Mouse (Mus musculus) left cerebral cortex, adult 18-20 months (tissue): ENCODE data around the gene Olfr1089. TPM values are rescaled to one million over a fixed set of nuclear protein-coding genes. Genes with fewer than 3 reads are reported as not detected.

Experiments
- DNase-seq, 2 experiments: peaks; one replicate each; pipeline ENCODE4 v3.0.0; 2021 to 2022; ENCODE audit warnings: low spot score in 2 of 2, mixed read lengths in 1 of 2
- long read RNA-seq, 2 experiments: library from polyadenylated mRNA; stranded (forward); transcript quantifications; one replicate each; pipeline ENCODE4 v2.0.0; 2021
- total RNA-seq, 2 experiments: library from RNA; stranded (reverse); gene quantifications; 2 replicates each; pipeline ENCODE4 v1.2.3; 2021

Olfr1089 gene
- not detected for total RNA-seq
- long read RNA-seq, experiment 1 = 0 reads
- long read RNA-seq, experiment 2 = 0 reads

GRCm38 (mm10) chr2:86733601-86734000, at the start of gene Olfr1089:
Gene Olfr1089 (minus strand): TSS chr2:86733701.
- no peak for DNase-seq

- DNase-seq = no peak
These were observed 48.7 kb upstream of the Olfr1089 start, which contains the start of gene Olfr1093 for GRCm38 (mm10) chr2:86782179-86782578. Gene Olfr1093 (plus strand): TSS chr2:86782479.

- peak in 1 of 2 experiments; percentile 21 for DNase-seq
These were observed 27.5 kb upstream of the Olfr1089 start for GRCm38 (mm10) chr2:86761050-86761449.

GRCm38 (mm10) chr2:86758893-86759292, 25.4 kb upstream of the Olfr1089 start, which contains the start of gene Olfr1090:
Gene Olfr1090 (minus strand): TSS chr2:86758993.
- no peak for DNase-seq

- no peak for DNase-seq
These were observed 35.2 kb downstream of the Olfr1089 start, which contains the start of gene Olfr1087 for GRCm38 (mm10) chr2:86698295-86698694. Gene Olfr1087 (minus strand): TSS chr2:86698395.

Other genes starting within 250 kb of the Olfr1089 start
- not detected for gene Olfr228, start 246.3 kb downstream of the Olfr1089 start, total RNA-seq
- gene Olfr1076, start 225.2 kb downstream of the Olfr1089 start, total RNA-seq = not detected
- not detected for gene Olfr1079, start 191.2 kb downstream of the Olfr1089 start, total RNA-seq
- not detected for gene Olfr1080, start 175.5 kb downstream of the Olfr1089 start, total RNA-seq
- gene Olfr1082, start 134.7 kb downstream of the Olfr1089 start, total RNA-seq = not detected
- not detected for gene Olfr1084, start 94.0 kb downstream of the Olfr1089 start, total RNA-seq
- gene Olfr1085, start 71.7 kb downstream of the Olfr1089 start, total RNA-seq = not detected
- gene Olfr1086, start 53.6 kb downstream of the Olfr1089 start, total RNA-seq = not detected
- not detected for gene Olfr1087, start 35.3 kb downstream of the Olfr1089 start, total RNA-seq
- gene Olfr1090, start 25.3 kb upstream of the Olfr1089 start, total RNA-seq = not detected
- not detected for gene Olfr1093, start 48.8 kb upstream of the Olfr1089 start, total RNA-seq
- gene Olfr141, start 76.3 kb upstream of the Olfr1089 start, total RNA-seq = not detected
- gene Olfr1094, start 91.0 kb upstream of the Olfr1089 start, total RNA-seq = not detected
- not detected for gene Olfr1095, start 118.0 kb upstream of the Olfr1089 start, total RNA-seq
- gene Gm13723, start 141.1 kb upstream of the Olfr1089 start, total RNA-seq = not detected
- not detected for gene Olfr1097, start 158.5 kb upstream of the Olfr1089 start, total RNA-seq
- not detected for gene Olfr1098, start 190.8 kb upstream of the Olfr1089 start, total RNA-seq
- gene Olfr1099, start 227.0 kb upstream of the Olfr1089 start, total RNA-seq = not detected
- gene Olfr1100, start 246.3 kb upstream of the Olfr1089 start, total RNA-seq = not detected